Mouse (Mus musculus) kidney, postnatal 10 days (tissue): ENCODE data around the gene Gm973.

Experiments
- DNase-seq: peaks from one replicate; pipeline ENCODE4 v3.0.0; 2021; ENCODE audit warnings: mixed read lengths

Gene Gm973

DNA sequence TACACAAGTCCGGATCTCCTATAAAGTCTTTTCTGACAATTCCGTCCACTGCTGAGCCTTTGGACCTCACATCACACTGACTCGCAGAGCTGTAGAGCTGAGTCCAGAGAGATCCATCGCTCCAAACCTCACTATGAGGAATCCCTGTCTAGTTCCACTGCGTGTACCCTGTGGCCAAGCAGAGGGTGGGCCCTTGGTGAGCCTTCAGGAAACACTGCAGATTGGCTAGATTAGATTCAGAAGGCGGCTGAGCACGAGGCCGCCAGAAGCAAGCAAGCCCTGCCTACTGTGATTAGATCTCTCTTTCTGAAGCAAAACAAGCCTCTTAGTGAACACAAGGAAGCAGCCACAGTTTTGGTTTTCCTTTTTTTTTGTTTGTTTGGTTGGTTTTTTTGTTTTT, 27.8 kb downstream of the Gm973 start:
- no peak for DNase-seq

DNA sequence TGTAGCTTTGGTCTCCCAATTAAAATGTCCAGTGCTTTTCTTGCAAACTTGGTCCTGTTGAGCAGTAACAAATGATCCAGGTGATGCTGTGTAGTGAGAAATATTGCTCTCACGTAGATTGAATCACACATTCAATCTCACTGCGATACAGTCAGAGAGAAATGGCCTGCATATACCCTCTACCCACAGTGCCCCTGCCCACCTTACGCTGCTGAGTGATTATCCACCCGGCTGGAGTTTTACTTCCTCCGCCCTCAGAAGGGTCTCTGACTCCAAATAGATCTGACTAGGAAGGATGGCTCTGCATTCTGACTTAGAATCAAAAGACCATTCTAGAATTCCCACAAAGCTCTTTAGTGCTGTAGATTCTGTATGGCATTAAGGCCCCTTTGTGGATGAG, 32.4 kb downstream of the Gm973 start:
- DNase-seq = no peak

DNA sequence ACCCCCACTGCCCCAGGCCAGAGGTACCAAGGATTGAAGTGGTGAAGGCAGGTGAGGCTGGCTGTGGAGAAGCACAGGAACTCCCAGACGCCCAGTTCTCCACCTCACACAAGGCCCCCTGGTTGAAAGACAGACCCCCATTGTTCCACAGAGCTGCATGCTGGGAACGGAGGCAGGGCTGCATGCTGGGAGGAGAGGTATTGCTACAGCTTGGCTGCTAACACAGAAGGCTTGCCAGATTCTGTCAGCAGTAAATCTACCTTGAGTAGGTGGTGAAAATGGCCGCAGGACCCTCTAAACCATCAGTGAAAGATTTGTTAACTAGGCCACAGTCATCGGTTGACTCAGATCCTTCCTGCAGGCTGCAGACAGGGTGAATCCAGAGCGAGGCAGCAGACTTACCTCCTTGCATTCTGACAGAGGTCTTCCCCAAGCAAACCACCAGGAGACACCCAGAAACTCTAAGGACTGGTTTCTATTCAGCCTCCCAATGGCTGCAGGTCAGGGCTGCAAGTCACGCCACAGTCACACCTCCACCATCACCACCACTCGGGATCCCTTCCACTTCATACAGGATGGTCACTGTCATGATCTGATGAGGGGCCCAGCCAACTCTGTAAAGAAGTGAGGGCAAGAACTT, 33.1 kb downstream of the Gm973 start:
- DNase-seq = no peak

DNA sequence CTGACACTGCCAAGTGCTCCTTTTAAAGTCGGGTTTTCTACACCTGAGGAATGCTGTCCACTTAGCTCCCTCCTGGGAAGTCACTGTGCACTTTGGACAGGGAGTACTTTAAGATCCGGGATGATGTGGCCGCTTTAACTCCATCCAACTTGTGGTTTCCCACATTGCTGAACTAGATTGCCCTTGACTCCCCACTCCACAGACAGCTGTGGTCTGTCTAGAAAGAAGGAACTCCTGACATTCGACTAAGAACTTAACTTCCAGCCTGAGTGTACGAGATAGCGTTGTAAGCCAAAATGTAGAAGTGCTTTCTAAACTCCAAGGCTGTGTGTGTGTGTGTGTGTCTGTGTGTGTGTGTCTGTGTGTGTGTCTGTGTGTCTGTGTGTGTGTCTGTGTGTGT, 34.2 kb downstream of the Gm973 start:
- DNase-seq = peak; percentile 52

DNA sequence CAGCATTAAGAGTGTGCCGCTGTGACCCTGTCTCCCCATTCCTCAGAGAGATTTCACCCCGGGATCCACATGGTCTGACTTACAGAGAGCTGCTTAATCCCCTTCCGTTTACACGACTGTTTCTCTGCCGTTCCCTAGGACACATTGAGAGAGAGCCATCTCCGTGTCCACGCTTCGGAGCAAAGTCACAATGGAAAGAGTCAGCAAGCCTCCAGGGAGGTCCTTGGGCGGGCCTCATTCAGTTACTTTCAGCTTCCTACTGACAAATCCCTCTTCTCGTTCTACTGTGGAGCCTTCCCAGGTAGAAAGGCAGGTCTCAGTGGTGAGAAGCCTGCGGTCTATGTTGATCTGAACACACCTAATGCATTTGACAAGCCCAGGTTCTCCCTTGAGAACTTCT, 34.9 kb downstream of the Gm973 start:
- peak; percentile 28 for DNase-seq

DNA sequence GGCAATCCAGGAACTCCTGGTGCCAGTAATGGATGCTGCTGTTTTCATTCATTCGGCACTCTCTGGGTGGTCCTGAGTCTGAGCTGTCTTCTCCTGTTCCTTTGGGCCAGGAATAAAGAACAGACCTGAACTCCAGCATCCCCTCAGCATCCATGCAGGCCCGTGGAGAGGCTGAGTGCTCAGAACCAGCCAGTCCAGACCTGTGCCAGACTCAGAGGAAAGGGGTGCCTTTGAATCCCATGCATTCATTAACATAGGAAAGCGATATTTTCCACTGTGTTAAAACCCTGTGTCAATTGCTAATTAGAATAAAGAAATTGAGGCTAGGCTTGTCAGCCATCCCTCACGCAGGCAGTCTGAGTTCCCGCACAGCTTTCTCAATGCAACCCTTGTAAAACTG, 37.6 kb downstream of the Gm973 start:
- no peak for DNase-seq

DNA sequence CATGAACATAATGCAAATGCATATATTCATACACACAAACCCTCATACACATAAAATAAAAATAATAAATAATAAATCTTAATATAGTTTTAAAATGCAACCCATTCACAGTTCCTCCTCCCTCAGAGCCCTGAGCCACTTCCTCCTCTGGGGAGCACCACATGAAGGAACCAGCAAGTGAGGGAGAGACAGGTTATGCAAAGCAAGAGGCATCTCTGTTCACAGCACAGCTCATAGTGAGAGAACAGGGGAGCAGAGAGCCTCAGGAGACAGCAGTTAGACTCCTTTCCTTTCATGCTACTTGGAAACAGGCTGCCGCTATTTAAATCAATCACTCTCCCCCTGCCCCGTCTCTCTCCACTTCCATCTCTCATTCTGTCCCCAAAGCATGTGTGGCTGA, 47.5 kb downstream of the Gm973 start:
- no peak for DNase-seq

DNA sequence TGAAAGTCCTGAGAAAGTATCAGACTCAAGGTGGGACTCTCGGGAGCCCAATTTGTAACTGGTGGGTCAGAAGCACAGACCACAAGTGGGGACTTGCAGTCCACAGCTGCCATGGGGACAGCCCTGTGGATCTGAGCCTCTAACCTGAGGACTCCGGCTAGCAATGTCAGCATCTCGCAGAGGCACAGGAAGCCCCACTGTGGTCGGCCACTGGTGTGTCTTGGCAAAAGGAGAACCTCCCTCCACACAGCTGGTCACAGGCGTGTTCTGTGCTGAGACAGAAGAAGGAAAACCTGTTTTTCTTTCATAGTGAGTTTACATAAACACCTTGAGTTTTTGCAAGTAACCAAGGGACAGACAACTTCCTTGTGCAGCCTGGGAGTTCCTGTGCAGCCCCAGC, 49.7 kb downstream of the Gm973 start:
- no peak for DNase-seq

DNA sequence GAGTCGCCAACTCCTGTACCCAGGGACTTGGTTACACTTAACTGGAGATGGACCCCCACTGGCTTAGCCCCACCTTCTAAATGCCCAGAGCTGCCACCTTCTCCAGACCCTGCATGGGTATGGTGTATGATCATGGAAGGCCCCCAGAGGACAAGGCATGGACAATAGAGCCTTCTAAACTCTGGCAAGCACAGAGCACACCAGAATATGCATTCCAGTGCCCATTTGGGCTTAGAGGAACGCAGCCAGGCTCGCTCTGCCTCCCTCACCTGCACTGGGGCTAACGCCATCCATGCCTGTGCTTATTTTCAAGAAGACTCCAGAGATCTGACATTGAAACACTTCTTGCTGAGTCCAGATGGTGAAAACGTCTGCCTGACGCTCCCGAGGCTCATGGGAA, 50.2 kb downstream of the Gm973 start:
- DNase-seq = no peak

DNA sequence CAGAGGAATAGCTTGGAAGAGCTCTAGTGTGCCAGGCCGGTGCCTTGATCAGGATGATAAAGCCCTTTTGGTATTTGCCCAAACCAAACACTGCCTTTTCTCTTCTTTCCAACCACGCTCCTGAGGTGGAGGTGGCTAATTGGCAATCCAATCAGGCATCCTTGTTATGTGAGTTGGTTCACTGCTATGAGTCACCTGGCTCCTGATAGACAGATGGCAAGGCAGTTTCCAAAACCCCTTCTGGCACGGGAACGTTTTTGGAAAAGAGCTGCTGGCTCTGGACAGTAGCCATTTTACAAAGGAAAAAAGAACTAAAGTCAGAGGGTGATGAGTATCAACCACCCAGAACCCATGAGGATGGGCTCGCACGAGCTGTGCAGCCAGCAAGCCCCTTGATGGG, 50.9 kb downstream of the Gm973 start:
- no peak for DNase-seq

DNA sequence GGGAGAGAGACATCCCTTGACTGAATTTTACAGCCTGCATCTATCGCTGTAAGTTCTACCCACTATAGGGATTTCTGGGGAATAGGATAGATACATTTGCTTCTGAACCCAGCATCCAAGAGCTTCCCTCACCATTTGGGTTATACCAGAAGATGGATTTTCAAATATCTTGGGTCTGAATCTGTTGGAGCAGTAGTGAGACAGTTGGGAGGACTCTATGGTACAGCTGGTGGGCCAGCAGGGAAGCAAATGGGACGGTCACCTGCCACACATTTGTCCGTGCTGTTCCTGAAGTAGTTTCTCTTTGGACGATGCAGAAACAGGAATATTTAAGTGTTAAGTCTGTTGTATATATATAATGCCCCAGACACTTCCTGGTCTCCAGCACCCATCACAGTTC, 51.5 kb downstream of the Gm973 start:
- DNase-seq = no peak

DNA sequence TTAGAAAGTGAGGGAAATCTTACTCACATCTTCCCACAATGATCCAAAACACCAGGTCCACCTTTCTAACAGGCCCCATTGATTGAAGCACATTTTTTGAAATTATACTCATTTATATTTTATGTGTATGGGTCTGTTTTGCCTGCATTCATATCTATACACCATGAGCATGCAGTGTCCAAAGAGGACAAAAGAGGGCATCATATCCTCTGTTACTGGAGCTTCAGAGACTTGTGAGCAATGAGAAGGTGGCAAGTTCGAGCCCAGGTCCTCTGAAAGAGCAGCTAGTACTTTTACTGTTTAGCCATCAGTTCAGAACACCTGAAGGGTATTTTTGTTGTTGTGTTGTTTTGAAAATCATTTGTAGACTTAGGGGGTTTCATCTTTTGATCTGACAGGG, 52.2 kb downstream of the Gm973 start:
- no peak for DNase-seq

DNA sequence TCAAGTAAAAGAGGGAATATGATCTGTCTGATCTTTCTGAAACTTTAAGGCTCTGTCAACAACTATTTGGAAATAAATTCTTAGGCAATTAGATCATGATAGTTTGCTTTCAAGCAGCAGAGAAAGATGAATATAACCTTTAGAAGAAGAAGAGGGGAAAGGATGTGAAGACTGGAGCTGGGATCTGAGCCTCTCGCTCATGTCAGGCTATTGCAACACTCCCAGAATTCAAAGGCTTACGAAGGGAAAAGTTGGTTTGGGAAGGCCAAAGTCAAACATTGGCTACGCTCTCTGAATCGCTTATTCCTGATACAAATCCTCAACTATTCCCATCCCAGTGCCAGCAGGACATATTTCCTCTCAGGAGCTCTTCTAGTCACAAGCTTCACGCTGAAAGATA, 53.2 kb downstream of the Gm973 start:
- DNase-seq = no peak

DNA sequence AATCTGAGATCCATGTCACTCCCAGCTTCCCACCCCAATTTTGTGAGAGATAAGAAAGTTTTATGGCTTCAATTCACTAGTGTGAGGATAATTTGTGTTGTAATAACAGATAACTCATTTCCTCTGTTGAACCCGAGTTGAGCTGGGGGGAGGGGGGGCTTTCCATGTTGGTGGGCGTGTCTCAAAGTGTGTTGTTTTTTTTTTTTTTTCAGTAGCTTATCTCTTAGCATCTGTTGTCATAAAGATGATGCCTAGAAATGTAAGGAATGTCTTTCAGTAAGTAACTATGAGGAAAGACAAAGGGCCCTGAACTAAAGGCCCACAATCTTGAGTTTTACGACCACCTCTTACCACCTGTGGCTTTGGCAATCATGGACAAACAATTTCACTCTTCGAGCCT, 54.7 kb downstream of the Gm973 start:
- DNase-seq = no peak

DNA sequence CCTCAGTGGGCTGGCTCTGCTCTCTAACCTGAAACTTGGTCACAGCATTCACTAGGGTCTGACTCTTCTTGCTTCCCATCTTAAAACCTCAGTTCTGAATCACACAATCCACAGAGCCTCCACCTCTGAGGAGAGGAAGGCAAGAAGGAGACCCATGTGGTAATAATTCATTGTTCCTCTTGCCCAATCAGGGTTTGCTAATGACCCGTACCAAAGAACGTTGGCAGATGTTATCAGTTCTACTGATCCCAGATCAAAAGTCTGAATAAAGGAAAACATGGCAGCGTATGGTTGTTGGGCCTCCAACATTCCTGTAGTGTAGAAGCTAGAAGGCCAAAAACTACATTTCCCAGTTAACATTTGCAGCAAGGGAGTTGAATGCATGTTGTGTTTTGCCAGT, 55.4 kb downstream of the Gm973 start:
- no peak for DNase-seq

DNA sequence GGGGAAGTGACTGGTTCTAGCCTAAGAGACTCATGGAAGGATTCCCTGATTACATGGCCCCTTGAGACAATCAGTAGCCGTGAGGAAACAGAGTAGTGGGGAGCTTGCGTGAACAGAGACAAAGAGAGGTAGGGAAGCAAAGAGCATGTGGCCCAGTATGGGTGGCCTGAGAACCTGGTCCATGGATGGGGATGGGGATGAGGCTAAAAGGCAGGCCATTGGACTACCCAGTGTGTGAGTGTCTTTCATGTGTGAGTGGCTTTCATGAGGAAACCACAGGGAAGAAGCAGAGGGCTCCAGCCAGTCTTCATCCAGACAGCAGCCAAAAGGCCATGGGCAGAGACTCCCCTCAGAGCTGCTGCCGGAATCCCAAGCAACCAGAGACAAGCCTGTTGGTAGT, 57.8 kb downstream of the Gm973 start:
- no peak for DNase-seq

DNA sequence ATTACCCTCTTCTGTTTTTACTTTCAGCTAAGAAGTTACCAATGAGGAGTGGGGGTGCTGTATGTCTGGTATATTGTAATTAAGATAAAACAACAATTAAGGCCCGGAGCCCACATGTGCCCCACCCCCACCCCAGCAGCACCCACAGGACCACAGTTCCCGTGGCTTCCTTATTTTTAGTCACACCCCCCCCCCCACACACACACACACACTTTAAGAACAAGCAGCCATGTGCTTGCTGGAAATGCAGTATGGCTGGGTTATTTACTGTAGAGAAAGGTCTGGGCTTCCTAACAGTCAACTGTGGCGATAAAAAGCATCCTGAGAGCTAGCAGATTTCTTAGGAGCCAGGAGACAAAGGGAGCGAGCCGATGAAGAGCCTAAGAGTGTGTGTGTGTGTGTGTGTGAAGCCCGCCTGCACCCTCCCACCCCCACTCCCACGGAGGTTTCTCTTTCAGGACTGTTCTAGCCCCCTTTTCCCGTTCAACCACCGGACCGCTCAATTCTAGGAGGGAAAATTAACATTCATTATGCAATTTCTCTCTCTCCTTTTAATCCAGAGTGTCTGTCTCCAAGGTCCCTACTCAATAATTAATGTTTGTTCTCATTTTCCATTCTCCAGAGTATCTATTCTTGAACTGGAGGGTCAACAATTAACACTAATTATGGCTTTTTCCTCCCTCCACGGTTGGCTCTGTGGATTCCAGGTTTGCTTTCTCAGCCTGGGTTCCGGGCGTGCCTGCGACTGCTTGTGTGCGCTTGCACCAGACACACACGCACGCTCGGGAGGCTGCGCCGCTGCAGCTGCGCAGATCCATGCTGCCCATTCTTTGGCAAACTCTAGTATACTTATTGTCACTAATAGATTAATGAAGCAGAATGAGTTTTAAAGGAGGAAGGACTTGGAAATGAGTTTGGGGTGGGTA, 58.5 kb downstream of the Gm973 start:
- DNase-seq = no peak

DNA sequence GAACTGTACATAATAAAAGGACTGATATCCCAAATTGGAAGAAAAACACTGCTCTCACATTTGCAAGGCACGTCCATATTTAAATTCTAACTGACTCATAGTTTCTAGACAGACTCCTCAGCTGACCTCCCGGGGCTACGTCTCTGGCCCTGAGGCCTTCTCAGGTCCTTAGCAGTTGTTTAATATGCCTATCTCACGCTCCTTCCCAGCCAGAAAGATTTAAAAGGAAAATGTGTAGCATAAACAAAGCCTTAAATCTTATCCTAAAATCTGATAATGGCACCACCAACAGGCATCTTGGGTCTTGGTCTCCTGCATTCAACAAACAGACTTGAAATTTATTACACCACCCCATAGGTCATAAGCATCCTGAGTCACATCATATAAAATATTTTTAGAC, 62.7 kb downstream of the Gm973 start:
- no peak for DNase-seq

DNA sequence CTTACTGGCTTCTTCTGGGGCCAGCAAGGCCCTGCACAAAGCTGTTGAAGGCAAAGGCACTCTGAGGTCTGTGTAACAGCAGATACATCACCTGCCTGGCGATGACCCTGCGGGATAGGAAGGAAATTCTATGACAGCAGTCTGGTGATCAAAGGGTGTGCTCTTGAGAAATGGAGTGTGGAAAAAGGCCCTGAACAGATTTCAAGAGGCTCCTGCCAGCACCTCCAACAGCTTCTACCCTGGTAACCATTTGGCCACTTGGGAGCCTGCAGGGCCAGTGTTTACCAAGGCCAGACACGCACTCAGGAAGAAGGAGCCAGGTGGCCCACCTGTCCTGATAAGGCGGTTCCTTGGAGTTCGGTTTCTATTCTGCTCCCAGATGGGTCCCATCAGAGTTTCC, 63.3 kb downstream of the Gm973 start:
- DNase-seq = no peak

DNA sequence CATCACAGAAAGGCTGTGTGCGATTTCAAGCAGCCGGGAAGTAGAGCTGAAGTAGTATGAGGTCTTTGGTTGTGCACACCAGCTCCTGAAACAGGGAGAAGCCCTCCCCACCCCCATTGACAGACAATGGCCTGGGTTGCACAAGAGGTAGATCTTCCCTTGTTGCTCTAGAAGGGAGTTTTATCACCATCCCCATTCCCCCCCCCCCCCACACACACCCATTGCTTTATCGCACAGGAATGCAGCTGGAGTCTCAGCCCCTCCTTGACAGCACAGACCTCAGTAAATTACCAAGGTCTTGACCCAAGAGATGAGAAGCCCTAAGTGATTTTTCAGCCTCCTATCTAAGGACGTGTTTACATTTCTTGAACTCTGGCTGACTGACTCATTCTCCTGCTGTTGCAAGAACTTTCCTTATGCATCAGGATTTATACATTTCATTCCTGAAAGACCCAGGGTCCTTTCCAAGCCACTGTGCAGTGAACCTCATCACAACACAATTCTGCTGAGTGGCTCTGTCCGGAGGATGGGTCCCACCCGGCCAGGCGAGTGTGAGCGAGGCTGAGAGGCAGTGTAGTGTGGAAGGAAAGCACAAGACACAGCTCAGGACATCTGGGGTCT, 64.2 kb downstream of the Gm973 start:
- peak; percentile 57 for DNase-seq

DNA sequence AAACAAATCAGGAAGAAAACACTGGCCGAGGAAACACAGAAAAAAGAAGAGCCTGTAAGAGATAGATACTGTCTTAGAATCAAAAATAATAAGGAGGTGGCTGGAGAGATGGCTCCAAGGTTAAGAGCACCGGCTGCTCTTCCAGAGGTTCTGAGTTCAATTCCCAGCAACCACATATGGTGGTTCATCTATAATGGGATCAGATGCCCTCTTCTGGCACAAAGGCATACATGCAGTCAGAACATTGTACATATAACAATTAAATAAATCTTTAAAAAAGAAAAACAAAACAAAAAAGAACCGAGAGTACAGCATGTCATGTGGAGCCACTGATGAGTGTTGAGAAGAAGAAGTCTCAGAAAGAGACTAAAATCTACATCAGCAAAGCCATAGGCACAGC, 64.8 kb downstream of the Gm973 start:
- DNase-seq = no peak

DNA sequence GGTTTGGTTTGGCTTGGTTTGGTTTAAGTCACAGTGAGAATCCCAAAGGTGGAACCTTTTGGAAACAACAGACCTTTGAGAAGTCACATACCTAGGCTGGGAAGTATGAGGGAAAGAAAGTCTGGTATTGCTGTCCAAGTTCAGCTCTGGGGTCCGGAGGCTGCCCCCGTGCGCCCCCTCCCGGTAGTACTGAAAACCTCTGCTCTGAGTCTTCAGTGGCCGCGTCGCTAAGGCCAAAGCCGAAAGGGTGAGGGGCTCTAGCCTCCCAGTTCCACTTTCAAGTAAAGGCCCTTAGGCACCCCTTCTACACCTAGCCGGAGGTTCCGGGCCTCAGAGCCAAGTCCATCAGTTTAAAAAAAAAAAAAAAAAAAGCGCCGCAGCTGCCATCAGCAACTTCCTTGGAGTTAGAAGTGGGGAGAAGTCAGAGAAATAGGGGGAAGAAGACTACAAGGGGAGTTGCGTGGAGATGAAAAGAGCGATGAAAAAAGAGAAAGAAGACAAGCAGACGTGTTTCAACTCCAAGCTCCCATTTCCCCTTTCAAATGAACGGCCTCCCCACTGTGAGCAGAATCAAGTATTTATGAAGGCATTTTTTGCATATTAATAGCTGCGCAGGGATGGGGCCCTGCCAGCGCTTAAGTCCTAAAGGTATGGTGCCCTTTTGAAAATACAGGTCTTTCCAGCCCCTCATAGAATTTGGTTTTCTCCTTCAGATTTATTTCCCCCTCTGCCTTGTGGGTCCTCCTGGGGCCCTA, 68.8 kb downstream of the Gm973 start:
- peak; percentile 86 for DNase-seq

DNA sequence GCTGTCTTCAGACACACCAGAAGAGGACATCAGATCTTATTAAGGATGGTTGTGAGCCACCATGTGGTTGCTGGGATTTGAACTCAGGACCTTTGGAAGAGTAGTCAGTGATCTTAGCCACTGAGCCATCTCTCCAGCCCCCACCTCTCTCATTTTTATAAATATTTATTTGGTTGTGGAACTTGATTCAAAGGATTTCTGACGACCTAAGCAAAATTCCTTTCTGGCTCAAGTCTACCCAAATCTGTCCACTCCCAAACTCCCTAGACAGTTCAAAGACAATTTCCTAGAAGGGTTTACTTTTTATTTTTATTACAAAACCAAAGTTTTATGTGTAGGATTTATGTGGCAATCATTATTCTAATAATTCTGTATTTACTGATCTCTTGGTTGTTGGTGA, 73.2 kb downstream of the Gm973 start:
- no peak for DNase-seq
